9 mouse cellular contexts compared by ENCODE assay signal in genomic region chr15:103323070-103323454, GRCm38 (mm10). TPM values are rescaled to one million over a fixed set of nuclear protein-coding genes. Genes with fewer than 3 reads are reported as not detected.
DNase-seq lines count a peak whose midpoint lies in the region; ATAC-seq and TF ChIP-seq lines count a peak whose summit lies in the region.
"Had no signal": no experiment of that assay in that cellular context is flagged by ENCODE, and none has a peak within 500 bp of the region (broad histone marks: within the 10 kb centered on the region; RNA-seq: fewer than 3 reads in every experiment).

No protein-coding gene starts in this region.

- H3K4me2 ChIP-seq in neural tube, embryonic 11.5 days (ENCODE audit: low read depth) = peak overlapping the region; percentile 65
- peak overlapping the region; percentile 87 for H3K4me2 ChIP-seq in forebrain, postnatal 0 days (ENCODE audit: low read depth)
- peak overlapping the region; percentile 72 for H3K4me2 ChIP-seq in limb, embryonic 15.5 days

- peak; percentile 73 for ATAC-seq in neural tube, embryonic 11.5 days (ENCODE audit: insufficient read depth, low FRiP score, low TSS enrichment)
- ATAC-seq in forebrain, postnatal 0 days = peak; percentile 60
- peak; percentile 66 for ATAC-seq in limb, embryonic 15.5 days (ENCODE audit: insufficient number of reproducible peaks, low FRiP score, low TSS enrichment, low read depth)
- no peak for ATAC-seq in inflammation-experienced regulatory T-cells, adult 6 months

- H3K27me3 ChIP-seq in neural tube, embryonic 11.5 days (ENCODE audit: control insufficient read depth, insufficient read depth, low read length) = no peaks in the 10 kb centered on the region
- H3K27me3 ChIP-seq in cerebellum, adult 2 months (ENCODE audit: control insufficient read depth, insufficient read depth, low read length) = no peaks in the 10 kb centered on the region
- H3K27me3 ChIP-seq in forebrain, postnatal 0 days (ENCODE audit: insufficient read depth, low read length) = no peaks in the 10 kb centered on the region
- H3K27me3 ChIP-seq in limb, embryonic 15.5 days = no peaks in the 10 kb centered on the region

- H3K9me3 ChIP-seq in neural tube, embryonic 11.5 days (ENCODE audit: control insufficient read depth, low read length) = no peaks in the 10 kb centered on the region
- H3K9me3 ChIP-seq in forebrain, postnatal 0 days (ENCODE audit: low read length) = no peaks in the 10 kb centered on the region
- H3K9me3 ChIP-seq in limb, embryonic 15.5 days = no peaks in the 10 kb centered on the region

- DNase-seq in neural tube, embryonic 11.5 days (ENCODE audit: low spot score) = no peak
- DNase-seq in neural tube, embryonic 10.5 days (ENCODE audit: extremely low spot score, low spot score) = no peak
- no peak for DNase-seq in cerebellum, adult 2 months
- no peak for DNase-seq in forebrain, postnatal 0 days
- no peak for DNase-seq in T-cell, adult 2 months (ENCODE audit: low spot score)

- H3K9ac ChIP-seq in neural tube, embryonic 11.5 days (ENCODE audit: low read length) = peak overlapping the region; percentile 72
- H3K9ac ChIP-seq in forebrain, postnatal 0 days = peak overlapping the region; percentile 81
- H3K9ac ChIP-seq in limb, embryonic 15.5 days = peak overlapping the region; percentile 56

- 3% methylated on average over 13 of the region's 26 CpGs for WGBS in neural tube, embryonic 11.5 days
- under 1% methylated on average over 18 of the region's 26 CpGs for WGBS in cerebellum, adult 2 months
- WGBS in forebrain, postnatal 0 days = 0% methylated on average over 19 of the region's 26 CpGs
- WGBS in limb, embryonic 15.5 days = 2% methylated on average over 16 of the region's 26 CpGs
- 2% methylated on average over 21 of the region's 26 CpGs for WGBS in olfactory bulb, adult 2 months

- no peak for TF ChIP-seq POLR2A in cerebellum, adult 2 months (IDR thresholded peaks at IDR 0.05; ENCODE audit: borderline replicate concordance, insufficient read depth, low read length)
- TF ChIP-seq POLR2A in olfactory bulb, adult 2 months (IDR thresholded peaks at IDR 0.05; ENCODE audit: insufficient read depth, low read depth, low read length) = no peak

- TF ChIP-seq CTCF in cerebellum, adult 2 months (IDR thresholded peaks at IDR 0.05; ENCODE audit: borderline replicate concordance, insufficient read depth, low read depth, low read length) = no peak
- no peak for TF ChIP-seq CTCF in forebrain, postnatal 0 days (IDR thresholded peaks at IDR 0.05; ENCODE audit: low read depth)
- no peak for TF ChIP-seq CTCF in olfactory bulb, adult 2 months (IDR thresholded peaks at IDR 0.05; ENCODE audit: insufficient read depth, low read depth, low read length)

- peak overlapping the region; percentile 73; the same call in 1 of the 2 replicates for H3K27ac ChIP-seq in neural tube, embryonic 11.5 days (ENCODE audit: low read depth, low read length)
- H3K27ac ChIP-seq in cerebellum, adult 2 months (ENCODE audit: insufficient read depth, low read length) = no peak overlapping the region
- peak overlapping the region; percentile 64 for H3K27ac ChIP-seq in forebrain, postnatal 0 days (ENCODE audit: low read depth, low read length)
- H3K27ac ChIP-seq in limb, embryonic 15.5 days = peak overlapping the region; percentile 62
- no peak overlapping the region for H3K27ac ChIP-seq in olfactory bulb, adult 2 months (ENCODE audit: insufficient read depth, low read depth, low read length)

- peaks cover 3% of the 10 kb centered on the region for H3K36me3 ChIP-seq in neural tube, embryonic 11.5 days (ENCODE audit: control insufficient read depth, insufficient read depth, low read length)
- peaks cover 10% of the 10 kb centered on the region for H3K36me3 ChIP-seq in forebrain, postnatal 0 days (ENCODE audit: insufficient read depth)
- H3K36me3 ChIP-seq in limb, embryonic 15.5 days = peaks cover 16% of the 10 kb centered on the region; the same call in 1 of the 2 replicates

- H3K4me1 ChIP-seq in neural tube, embryonic 11.5 days (ENCODE audit: control insufficient read depth, insufficient read depth, low read length) = peaks cover 14% of the 10 kb centered on the region
- peaks cover 19% of the 10 kb centered on the region for H3K4me1 ChIP-seq in cerebellum, adult 2 months (ENCODE audit: control insufficient read depth, insufficient read depth, low read length)
- peaks cover 12% of the 10 kb centered on the region for H3K4me1 ChIP-seq in forebrain, postnatal 0 days (ENCODE audit: insufficient read depth)
- H3K4me1 ChIP-seq in limb, embryonic 15.5 days = peaks cover 33% of the 10 kb centered on the region
- peaks cover 10% of the 10 kb centered on the region for H3K4me1 ChIP-seq in olfactory bulb, adult 2 months (ENCODE audit: control insufficient read depth, insufficient read depth, low read length)

- peak overlapping the region; percentile 68 for H3K4me3 ChIP-seq in neural tube, embryonic 11.5 days (ENCODE audit: low read depth, low read length)
- peak overlapping the region; percentile 88 for H3K4me3 ChIP-seq in cerebellum, adult 2 months (replicated peaks; ENCODE audit: insufficient read depth, low read depth, low read length)
- peak overlapping the region; percentile 77 for H3K4me3 ChIP-seq in forebrain, postnatal 0 days (ENCODE audit: low read depth, low read length)
- peak overlapping the region; percentile 67 for H3K4me3 ChIP-seq in limb, embryonic 15.5 days
- peak overlapping the region; percentile 65 for H3K4me3 ChIP-seq in olfactory bulb, adult 2 months (ENCODE audit: insufficient read depth, low read depth, low read length)

RNA-seq across cellular contexts. Expression of gene Gpr84, which starts 12.7 kb away (rescaled TPM):
- polyA plus RNA-seq in neural tube, embryonic 11.5 days (2014; fragmentation: Nextera tagmentation; extraction: Ambion mirVana) = 0.34 and 0.50 TPM in 2 replicates
- 0.43 and 0.62 TPM in 2 replicates for polyA plus RNA-seq in cerebellum, adult 2 months (2012; rRNA removed)
- total RNA-seq in forebrain, postnatal 0 days (2014; rRNA removed) = 0.29 and 0.54 TPM in 2 replicates
- 0.31 and 0.33 TPM in 2 replicates for polyA plus RNA-seq in forebrain, postnatal 0 days (2015; fragmentation: Nextera tagmentation; extraction: Ambion mirVana)
- 0.20 and 0.36 TPM in 2 replicates for polyA plus RNA-seq in limb, embryonic 15.5 days (2015; fragmentation: Nextera tagmentation; extraction: Ambion mirVana)
- polyA plus RNA-seq in olfactory bulb, adult 2 months (2012; ENCODE audit: insufficient read depth, insufficient read length, low replicate concordance, missing spikeins) = not detected in 2 replicates
- polyA plus RNA-seq in inflammation-experienced regulatory T-cells, adult 6 months (2017; shearing (Covaris generic)) = not detected
- total RNA-seq: neutrophil, adult 5-6 weeks had no signal

RNA-seq across cellular contexts. Expression of gene Zfp385a, which starts 16.8 kb away (rescaled TPM):
- 26.1 and 27.5 TPM in 2 replicates for polyA plus RNA-seq in neural tube, embryonic 11.5 days (2014; fragmentation: Nextera tagmentation; extraction: Ambion mirVana)
- 91.4 and 96.6 TPM in 2 replicates for polyA plus RNA-seq in cerebellum, adult 2 months (2012; rRNA removed)
- 11.6 and 13.0 TPM in 2 replicates for total RNA-seq in forebrain, postnatal 0 days (2014; rRNA removed)
- 20.5 and 21.3 TPM in 2 replicates for polyA plus RNA-seq in forebrain, postnatal 0 days (2015; fragmentation: Nextera tagmentation; extraction: Ambion mirVana)
- polyA plus RNA-seq in limb, embryonic 15.5 days (2015; fragmentation: Nextera tagmentation; extraction: Ambion mirVana) = 17.1 and 19.4 TPM in 2 replicates
- not detected in 2 replicates for polyA plus RNA-seq in olfactory bulb, adult 2 months (2012; ENCODE audit: insufficient read depth, insufficient read length, low replicate concordance, missing spikeins)
- not detected for polyA plus RNA-seq in inflammation-experienced regulatory T-cells, adult 6 months (2017; shearing (Covaris generic))

RNA-seq across cellular contexts. Expression of gene Itga5, which starts 43.5 kb away (rescaled TPM):
- 21.0 and 21.3 TPM in 2 replicates for polyA plus RNA-seq in neural tube, embryonic 11.5 days (2014; fragmentation: Nextera tagmentation; extraction: Ambion mirVana)
- polyA plus RNA-seq in cerebellum, adult 2 months (2012; rRNA removed) = 1.6 TPM in 2 replicates
- 2.2 and 3.2 TPM in 2 replicates for total RNA-seq in forebrain, postnatal 0 days (2014; rRNA removed)
- 2.9 and 3.5 TPM in 2 replicates for polyA plus RNA-seq in forebrain, postnatal 0 days (2015; fragmentation: Nextera tagmentation; extraction: Ambion mirVana)
- 62.0 and 64.9 TPM in 2 replicates for polyA plus RNA-seq in limb, embryonic 15.5 days (2015; fragmentation: Nextera tagmentation; extraction: Ambion mirVana)
- not detected in 2 replicates for polyA plus RNA-seq in olfactory bulb, adult 2 months (2012; ENCODE audit: insufficient read depth, insufficient read length, low replicate concordance, missing spikeins)
- 1 to 10 TPM in 2 of 3 experiments, under 1 TPM in 1; 0.74 to 1.8 (median 1.5) TPM for polyA plus RNA-seq in inflammation-experienced regulatory T-cells, adult 6 months (2017; shearing (Covaris generic))

RNA-seq across cellular contexts. Expression of gene Copz1, which starts 50.5 kb away (rescaled TPM):
- 307 and 317 TPM in 2 replicates for polyA plus RNA-seq in neural tube, embryonic 11.5 days (2014; fragmentation: Nextera tagmentation; extraction: Ambion mirVana)
- polyA plus RNA-seq in cerebellum, adult 2 months (2012; rRNA removed) = 110 and 117 TPM in 2 replicates
- total RNA-seq in forebrain, postnatal 0 days (2014; rRNA removed) = 120 and 147 TPM in 2 replicates
- polyA plus RNA-seq in forebrain, postnatal 0 days (2015; fragmentation: Nextera tagmentation; extraction: Ambion mirVana) = 209 and 217 TPM in 2 replicates
- polyA plus RNA-seq in limb, embryonic 15.5 days (2015; fragmentation: Nextera tagmentation; extraction: Ambion mirVana) = 270 and 286 TPM in 2 replicates
- not detected in 2 replicates for polyA plus RNA-seq in olfactory bulb, adult 2 months (2012; ENCODE audit: insufficient read depth, insufficient read length, low replicate concordance, missing spikeins)
- polyA plus RNA-seq in inflammation-experienced regulatory T-cells, adult 6 months (2017; shearing (Covaris generic)) = 100 to 1,000 TPM; 216 to 248 (median 223) TPM

Comparison
In these comparisons a context has a peak if more than half of its experiments do, and no peak if none do; other contexts are left out.
1. H3K27ac ChIP-seq: peak in neural tube, embryonic 11.5 days (single experiment), forebrain, postnatal 0 days (single experiment) and limb, embryonic 15.5 days (single experiment); none in cerebellum, adult 2 months (single experiment) and olfactory bulb, adult 2 months (single experiment).
2. RNA of gene Zfp385a, which starts 16.8 kb away (polyA plus RNA-seq): 91.4 to 96.6 TPM in cerebellum, adult 2 months, 26.1 to 27.5 TPM in neural tube, embryonic 11.5 days, 20.5 to 21.3 TPM in forebrain, postnatal 0 days and 17.1 to 19.4 TPM in limb, embryonic 15.5 days; not detected in inflammation-experienced regulatory T-cells, adult 6 months and not detected in olfactory bulb, adult 2 months; every median in the first group is over 10 times any median in the second.
3. Peak in every context shown above with its lines, with median percentiles within 50 percentile points of each other: H3K4me2 ChIP-seq, H3K4me3 ChIP-seq and H3K9ac ChIP-seq.